Mouse (Mus musculus) 3T3-L1 (cell line): ENCODE measurements at regions not wholly inside any gene's neighbourhood (a gene's known extent, or its start where the extent isn't known, plus 50 kb on each side); places are given as distances from the start of the nearest gene placed in this dataset.
"Not testable (repeated sequence)": the region's sequence is repeated elsewhere in the genome, so short reads cannot be mapped to it uniquely, and the experiment has no call there.

Source experiments
- DNase-seq: peaks from one replicate; pipeline ENCODE4 v3.0.0-alpha.2; 2015; ENCODE audit warnings: low read depth, low spot score

DNA sequence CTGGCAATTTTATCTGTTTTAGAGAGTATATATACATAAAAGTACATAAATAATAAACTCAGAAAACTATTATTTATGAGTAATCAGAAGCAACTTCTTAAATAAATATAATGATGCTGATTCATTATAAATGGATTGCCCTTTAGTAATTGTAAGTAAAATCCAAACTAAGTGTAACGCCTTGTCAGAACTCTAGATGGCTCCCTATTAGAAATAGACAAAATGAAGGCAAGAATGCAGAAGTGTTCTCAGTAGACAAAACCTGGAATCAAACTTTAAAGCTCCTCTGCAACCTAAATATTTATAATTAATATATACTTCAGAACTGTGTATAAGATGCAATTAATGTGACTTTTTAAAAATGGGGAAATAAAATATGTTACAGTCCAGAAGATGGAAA, 73.4 kb upstream of the Lipo1 start:
- peak; percentile 15 for DNase-seq

DNA sequence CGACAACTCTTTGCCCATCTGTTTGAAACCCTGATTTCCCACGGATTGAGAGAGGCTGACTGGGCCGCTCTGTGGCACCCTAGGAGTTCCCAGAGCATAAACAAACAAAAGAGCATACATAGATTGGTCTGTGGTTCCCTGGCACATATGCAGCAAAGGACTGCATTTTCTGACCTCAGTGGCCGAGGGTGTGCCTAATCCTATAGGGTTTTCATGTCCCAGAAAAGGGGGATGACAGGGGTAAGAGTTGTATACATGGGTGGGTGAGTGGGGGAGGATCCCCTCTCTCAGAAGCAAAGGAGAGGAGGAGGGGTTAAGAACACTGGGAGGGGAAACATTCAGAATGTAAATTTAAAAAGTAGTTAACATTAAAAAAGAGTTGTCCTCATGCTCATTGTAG, 63.8 kb upstream of the Lipo1 start:
- DNase-seq, result no peak

DNA sequence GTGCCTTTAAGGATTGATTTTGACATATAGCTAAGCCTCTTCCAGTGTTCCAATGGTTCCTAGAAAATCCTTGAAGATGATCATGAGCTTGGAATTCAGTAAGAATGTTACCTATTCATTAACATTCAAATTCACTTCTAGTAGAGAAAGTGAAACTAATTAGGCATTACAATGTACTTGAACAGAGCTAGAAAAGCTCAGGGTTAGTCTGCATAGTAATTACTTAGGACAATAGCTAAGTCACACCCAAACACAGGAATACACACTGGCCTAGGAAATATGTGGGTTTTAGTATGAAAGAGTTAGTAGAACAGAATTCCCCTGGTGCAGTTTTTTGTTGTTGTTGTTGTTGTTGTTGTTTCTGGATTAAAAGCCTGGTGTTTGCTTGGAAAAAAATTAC, 63.4 kb upstream of the Lipo1 start:
- no peak for DNase-seq

DNA sequence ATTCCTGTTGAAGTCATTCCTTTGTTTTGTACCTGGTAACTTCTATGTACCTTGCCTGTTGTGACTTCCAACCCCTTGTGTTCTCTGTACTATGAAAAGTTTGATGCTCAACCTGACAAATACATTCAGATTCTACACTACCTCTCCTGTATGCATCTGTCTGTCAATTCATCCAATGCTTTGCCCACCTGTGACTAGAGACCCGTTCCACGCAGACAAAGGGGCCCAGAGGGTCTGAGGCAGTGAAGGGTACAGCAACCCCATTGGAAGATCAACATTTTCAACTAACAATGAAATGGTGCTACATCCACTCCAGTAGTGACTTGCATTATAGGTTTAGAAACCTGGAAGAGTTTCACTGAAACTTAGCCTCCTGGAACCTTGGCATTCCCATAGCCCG, 62.9 kb upstream of the Lipo1 start:
- not testable (repeated sequence) for DNase-seq

DNA sequence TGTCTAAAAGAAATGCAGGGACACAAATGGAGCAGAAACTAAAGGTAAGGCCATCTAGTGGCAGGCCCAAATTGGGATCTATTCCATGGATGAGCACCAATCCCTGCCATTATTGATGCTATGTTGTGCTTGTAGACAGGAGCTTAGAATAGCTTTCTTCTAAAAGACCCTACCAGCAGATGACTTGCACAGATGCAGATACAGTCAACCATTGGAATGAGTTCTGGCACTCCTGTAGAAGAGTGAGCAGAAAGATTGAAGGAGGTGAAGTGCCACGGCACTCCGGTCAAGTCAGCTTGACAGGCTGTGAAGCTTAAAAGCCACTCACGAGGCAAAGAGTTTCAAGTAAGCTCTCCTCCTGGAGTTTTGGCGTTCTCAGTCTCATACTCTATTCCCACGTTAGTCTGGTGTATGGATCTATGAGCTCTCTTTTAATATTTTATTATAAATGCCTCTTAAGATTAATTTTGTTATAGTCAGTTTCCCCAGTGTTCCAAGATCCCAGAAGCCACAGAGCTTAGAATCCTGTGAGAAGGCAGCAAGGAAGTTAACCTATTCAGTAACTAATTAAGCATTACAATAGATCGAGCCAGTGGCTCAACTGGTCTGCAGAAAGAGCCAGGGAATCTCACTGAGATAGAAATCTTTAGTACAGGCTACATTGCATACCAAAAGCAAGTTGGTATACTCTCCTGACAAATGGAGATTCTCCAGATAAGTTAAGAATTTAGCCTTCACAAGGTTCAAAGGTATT, 62.2 kb upstream of the Lipo1 start:
- not testable (repeated sequence) for DNase-seq
